Mouse (Mus musculus): Measurements from ENCODE around the gene Igf2bp2. TPM values are rescaled to one million over a fixed set of nuclear protein-coding genes. Genes with fewer than 3 reads are reported as not detected.
A peak's percentile ranks its signal among the peaks of the same experiment; 100 is the strongest.

Igf2bp2 gene
- polyA plus RNA-seq, 1 experiment, result 10.7 TPM

- Histone ChIP-seq H3K4me3 (ENCODE audit: insufficient read depth, low read length) (no peak overlapping the region), H3K4me1 (ENCODE audit: control insufficient read depth, insufficient read depth, low read length) (peaks cover 7% of the 10 kb centered on the region), H3K27ac (ENCODE audit: insufficient read depth, low read depth, low read length) (no peak overlapping the region)
- TF ChIP-seq CTCF (IDR thresholded peaks at IDR 0.05; ENCODE audit: low read depth, low read length) (no peak), POLR2A (IDR thresholded peaks at IDR 0.05; ENCODE audit: borderline replicate concordance, low read depth, low read length) (no peak)
Observed at GRCm38 (mm10) chr16:22022122-22022521, 141.0 kb downstream of the Igf2bp2 start.

- H3K4me1 ChIP-seq (ENCODE audit: control insufficient read depth, insufficient read depth, low read length), result peaks cover 16% of the 10 kb centered on the region
- no peak overlapping the region for H3K4me3 ChIP-seq (ENCODE audit: insufficient read depth, low read length)
- no peak for TF ChIP-seq POLR2A (IDR thresholded peaks at IDR 0.05; ENCODE audit: borderline replicate concordance, low read depth, low read length)
- H3K27ac ChIP-seq (ENCODE audit: insufficient read depth, low read depth, low read length), result 0 out of 2 replicates have a peak overlapping the region, but pooled peaks have one; percentile 8
Observed at GRCm38 (mm10) chr16:22015569-22015968, 147.5 kb downstream of the Igf2bp2 start.

- H3K4me3 ChIP-seq (ENCODE audit: insufficient read depth, low read length), result peak overlapping the region; percentile 99
- H3K4me1 ChIP-seq (ENCODE audit: control insufficient read depth, insufficient read depth, low read length), result peaks cover 9% of the 10 kb centered on the region
- no peak for TF ChIP-seq POLR2A (IDR thresholded peaks at IDR 0.05; ENCODE audit: borderline replicate concordance, low read depth, low read length)
- TF ChIP-seq CTCF (IDR thresholded peaks at IDR 0.05; ENCODE audit: low read depth, low read length), result no peak
- H3K27ac ChIP-seq (ENCODE audit: insufficient read depth, low read depth, low read length), result peak overlapping the region; percentile 67
Observed at GRCm38 (mm10) chr16:22009596-22009995, 153.5 kb downstream of the Igf2bp2 start.

- Histone ChIP-seq H3K4me3 (ENCODE audit: insufficient read depth, low read length) (peak within 1 kb of the TSS; percentile 99), H3K27ac (ENCODE audit: insufficient read depth, low read depth, low read length) (peak within 1 kb of the TSS; percentile 67), H3K4me1 (ENCODE audit: control insufficient read depth, insufficient read depth, low read length) (peaks cover 9% of the 10 kb centered on the region)
- TF ChIP-seq POLR2A (IDR thresholded peaks at IDR 0.05; ENCODE audit: borderline replicate concordance, low read depth, low read length) (no peak), CTCF (IDR thresholded peaks at IDR 0.05; ENCODE audit: low read depth, low read length) (no peak)
Observed at GRCm38 (mm10) chr16:22009099-22009584, 154.0 kb downstream of the Igf2bp2 start, which contains the start of gene Senp2. TSS of gene Senp2 (plus strand) at chr16:22009484.

Other genes with a start within 250 kb of the Igf2bp2 start
- gene Tmem41a, start 215.7 kb downstream of the Igf2bp2 start, polyA plus RNA-seq (2012; ENCODE audit: insufficient read depth, insufficient read length, missing spikeins), result 12.1 and 12.5 TPM in 2 replicates
- 0.69 and 0.74 TPM in 2 replicates for gene Liph, start 167.6 kb downstream of the Igf2bp2 start, polyA plus RNA-seq (2012; ENCODE audit: insufficient read depth, insufficient read length, missing spikeins)
- gene Senp2, start 153.8 kb downstream of the Igf2bp2 start, polyA plus RNA-seq (2012; ENCODE audit: insufficient read depth, insufficient read length, missing spikeins), result 66.7 and 74.9 TPM in 2 replicates
- 98.3 and 106 TPM in 2 replicates for gene Tra2b, start 102.7 kb upstream of the Igf2bp2 start, polyA plus RNA-seq (2012; ENCODE audit: insufficient read depth, insufficient read length, missing spikeins)

Measured in bone marrow macrophage, adult 2 months (primary cell).